Mouse (Mus musculus) CD4-positive, CD25-positive, alpha-beta regulatory T cell, adult 4 months (primary cell): ENCODE results near the gene Ifit1bl2. TPM values are rescaled to one million over a fixed set of nuclear protein-coding genes. Genes with fewer than 3 reads are reported as not detected.
A peak's percentile ranks its signal among the peaks of the same experiment; 100 is the strongest.
"Not testable (repeated sequence)": the region's sequence is repeated elsewhere in the genome, so short reads cannot be mapped to it uniquely, and the experiment has no call there.

Source experiments
- ATAC-seq: one replicate; pipeline ENCODE4 v1.8.0; 2017
- polyA plus RNA-seq, 2 experiments: library from polyadenylated mRNA; unstranded; fragments of 100-300 nt; shearing (Covaris generic); gene quantifications; one replicate each; pipeline ENCODE4 v1.2.1; 2017

The Ifit1bl2 gene
- polyA plus RNA-seq: 1 to 10 TPM; 1.8 to 2.1 TPM

- peak; percentile 98 for ATAC-seq
These were observed at the start of gene Ifit1bl2, which contains the start of gene Ifit1 for GRCm38 (mm10) chr19:34640623-34641022. Ifit1bl2 (minus strand) TSS chr19:34640743. Ifit1 (plus strand) TSS chr19:34640871.

GRCm38 (mm10) chr19:34685530-34685929, 45.0 kb upstream of the Ifit1bl2 start:
- ATAC-seq: no peak

GRCm38 (mm10) chr19:34684857-34685256, 44.3 kb upstream of the Ifit1bl2 start:
- no peak for ATAC-seq

DNA sequence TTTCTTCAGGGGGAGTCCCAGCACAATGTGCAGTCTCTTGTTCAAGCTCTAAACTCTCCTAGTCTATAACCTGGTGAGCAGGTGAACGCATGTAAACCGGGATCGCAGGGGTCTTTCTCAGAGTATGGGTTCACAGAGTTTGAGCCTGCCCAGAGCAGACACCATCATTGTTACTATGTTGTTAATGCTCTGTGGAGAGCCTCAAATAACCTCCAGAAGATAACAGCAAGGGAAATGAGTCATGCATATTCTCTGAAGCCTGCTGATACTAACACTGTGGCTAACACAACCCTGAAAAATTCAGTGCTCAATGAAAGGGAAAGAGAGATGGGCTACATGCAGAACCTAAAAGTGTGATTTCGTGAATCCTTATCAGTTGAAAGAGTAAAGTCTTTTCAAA, 37.9 kb upstream of the Ifit1bl2 start:
- ATAC-seq: no peak

DNA sequence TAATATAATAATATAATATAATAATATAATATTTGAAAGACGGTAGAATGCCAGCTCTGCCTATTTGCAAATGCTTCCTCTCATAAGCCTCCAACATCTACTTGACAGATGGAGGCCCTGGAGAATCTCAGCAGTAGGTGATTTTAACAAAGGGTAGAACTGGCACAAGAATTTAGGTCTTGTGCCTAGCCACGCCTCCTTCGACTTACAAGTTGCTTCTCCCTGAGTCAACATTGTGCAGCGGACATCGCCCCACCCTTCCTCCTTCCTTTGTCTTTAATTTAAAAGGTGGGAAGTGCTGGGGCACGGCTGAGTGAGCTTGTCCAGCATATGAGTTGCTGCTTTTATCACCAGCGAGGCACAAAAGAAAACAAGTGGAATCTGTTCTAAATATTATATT, 32.9 kb upstream of the Ifit1bl2 start:
- no peak for ATAC-seq

- ATAC-seq: peak; percentile 60
These were observed 25.6 kb upstream of the Ifit1bl2 start for GRCm38 (mm10) chr19:34666127-34666526.

GRCm38 (mm10) chr19:34662740-34663139, 22.2 kb upstream of the Ifit1bl2 start:
- ATAC-seq: no peak

DNA sequence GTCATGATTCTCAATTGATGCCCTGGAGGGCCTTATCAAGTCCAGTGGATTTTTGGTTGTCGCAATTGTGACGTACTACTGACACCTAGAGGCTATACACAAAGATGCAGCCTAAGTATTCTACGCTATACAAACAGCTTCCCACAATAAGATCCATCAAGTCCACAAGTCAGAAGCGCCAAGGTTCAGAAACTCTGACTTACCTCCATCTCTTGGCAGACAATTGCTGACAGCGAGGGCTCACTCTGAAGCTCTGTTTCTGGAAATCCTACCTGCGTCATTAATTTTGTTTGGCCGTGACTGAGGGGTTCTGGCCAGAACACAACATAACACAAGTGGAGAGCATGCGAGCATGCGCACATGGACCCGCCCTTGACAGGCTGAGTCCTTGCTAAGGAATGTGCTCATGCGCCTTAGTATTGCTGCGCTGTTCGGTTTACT, 21.5 kb upstream of the Ifit1bl2 start:
- peak; percentile 94 for ATAC-seq

DNA sequence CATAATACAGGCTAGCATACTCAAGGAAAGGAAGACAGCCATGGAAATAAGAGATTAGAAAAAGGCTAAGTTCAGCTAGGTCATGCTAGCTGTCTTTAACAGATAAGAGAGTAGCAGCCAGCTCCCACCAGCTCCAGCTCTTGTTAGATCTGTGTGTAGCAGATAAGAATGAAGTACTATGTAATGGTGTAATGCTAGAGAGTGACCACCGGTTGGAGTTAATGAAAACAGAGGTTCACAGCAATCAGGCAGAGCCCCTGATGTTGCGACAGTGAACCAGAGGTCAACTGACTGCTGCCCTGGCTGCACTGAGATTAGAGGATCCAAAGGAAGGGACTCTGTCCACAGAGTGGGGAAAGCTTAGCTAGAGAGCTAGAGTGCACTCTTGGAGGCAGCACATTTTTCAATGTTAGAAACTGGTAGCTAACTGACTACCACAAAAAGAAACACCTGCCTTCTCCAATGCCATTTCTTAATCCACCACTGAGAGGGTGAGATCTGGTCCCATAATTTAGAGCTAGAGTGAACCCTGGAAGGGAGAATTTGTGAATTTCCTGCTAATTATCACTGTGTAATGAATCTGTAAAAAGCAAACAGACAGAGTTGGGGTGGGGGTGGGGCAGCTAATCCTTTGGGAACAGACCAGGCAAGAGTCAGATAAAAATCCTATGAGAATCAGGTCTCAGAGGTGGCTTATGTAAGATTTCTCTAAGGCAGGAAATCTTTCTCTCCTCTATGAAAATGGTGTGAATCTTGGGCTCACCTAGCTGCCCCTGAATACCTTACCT, 16.2 kb upstream of the Ifit1bl2 start:
- no peak for ATAC-seq

DNA sequence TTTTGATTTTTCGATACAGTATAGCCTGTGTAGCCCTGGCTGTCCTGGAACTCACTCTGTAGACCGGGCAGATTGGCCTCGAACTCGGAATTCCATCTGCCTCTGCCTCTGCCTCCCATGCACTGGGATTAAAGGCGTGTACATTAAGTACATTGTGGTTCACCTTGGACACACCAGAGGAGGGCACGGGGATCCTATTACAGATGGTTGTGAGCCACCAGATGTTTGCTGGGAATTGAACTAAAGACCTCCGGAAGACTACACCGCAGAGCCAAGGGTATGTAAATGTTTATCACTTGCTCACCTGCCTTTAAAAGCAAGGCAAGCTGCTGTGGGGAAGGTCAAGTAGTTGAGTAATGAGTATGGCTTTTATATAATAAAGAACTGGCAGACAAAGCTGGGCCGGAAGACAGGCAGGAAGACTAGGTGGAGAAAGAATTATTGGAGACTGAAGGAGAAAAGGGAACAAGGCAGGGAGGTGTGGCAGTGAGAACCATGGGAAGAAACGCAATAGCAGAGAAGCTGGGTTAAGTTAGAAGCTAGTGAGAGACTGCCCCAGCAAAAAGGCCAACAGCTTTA, 14.8 kb upstream of the Ifit1bl2 start:
- ATAC-seq: no peak

DNA sequence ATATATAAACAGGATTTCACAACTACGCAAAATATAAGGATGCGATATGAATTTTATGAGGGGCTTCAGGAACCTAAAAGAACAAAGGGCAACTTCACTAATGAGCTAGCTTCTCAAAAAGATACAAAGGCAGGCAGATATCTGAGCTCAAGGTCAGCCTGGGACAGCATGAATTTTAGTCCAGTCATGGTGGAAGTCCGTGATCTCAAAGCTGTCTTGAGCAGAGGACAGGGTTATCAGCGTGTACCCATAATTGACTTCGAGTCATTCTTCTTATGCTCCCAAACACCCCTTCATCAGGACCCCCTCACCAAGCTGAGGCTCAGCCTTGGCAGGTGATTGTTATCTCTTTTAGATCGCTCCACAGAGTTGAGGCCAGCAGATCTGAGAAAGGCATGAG, 10.5 kb upstream of the Ifit1bl2 start:
- no peak for ATAC-seq

GRCm38 (mm10) chr19:34650276-34650675, 9.7 kb upstream of the Ifit1bl2 start:
- ATAC-seq: peak; percentile 76

DNA sequence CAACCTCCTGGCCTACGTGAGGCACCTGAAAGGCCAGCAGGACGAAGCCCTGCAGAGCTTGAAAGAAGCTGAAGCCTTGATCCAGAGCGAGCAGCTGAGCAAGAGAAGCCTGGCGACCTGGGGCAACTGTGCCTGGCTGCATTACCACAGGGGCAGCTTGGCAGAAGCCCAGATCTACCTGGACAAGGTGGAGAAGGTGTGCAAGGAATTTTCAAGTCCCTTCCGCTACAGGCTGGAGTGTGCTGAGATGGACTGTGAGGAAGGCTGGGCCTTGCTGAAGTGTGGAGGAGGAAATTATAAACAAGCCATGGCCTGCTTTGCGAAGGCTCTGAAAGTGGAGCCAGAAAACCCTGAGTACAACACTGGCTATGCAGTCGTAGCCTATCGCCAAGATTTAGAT, 7.1 kb upstream of the Ifit1bl2 start:
- ATAC-seq: not testable (repeated sequence)

- ATAC-seq: no peak
These were observed 2.1 kb upstream of the Ifit1bl2 start for GRCm38 (mm10) chr19:34642616-34643015.

- ATAC-seq: peak; percentile 32
These were observed 3.5 kb downstream of the Ifit1bl2 start for GRCm38 (mm10) chr19:34636933-34637557.

- no peak for ATAC-seq
These were observed 7.1 kb downstream of the Ifit1bl2 start for GRCm38 (mm10) chr19:34633484-34633883.

DNA sequence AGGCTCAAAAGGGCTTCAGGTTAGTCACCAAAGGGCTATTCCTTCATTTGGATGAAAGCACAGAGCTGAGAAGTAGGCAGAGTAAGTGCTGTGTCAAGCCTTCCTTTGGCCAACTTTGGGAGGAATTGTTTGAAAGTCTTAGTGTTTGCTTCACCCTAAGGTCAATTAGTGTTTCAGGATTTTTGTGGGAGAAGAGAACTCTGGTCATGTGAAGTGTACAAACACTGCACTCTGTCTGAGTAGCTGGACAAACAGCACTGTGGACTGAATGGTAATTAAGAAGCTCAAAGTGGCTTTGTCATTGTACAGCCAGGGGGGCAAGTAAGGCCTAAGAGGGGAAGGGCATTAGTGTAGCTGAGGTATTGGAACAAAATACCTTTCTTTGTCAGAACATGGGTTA, 9.1 kb downstream of the Ifit1bl2 start:
- no peak for ATAC-seq

DNA sequence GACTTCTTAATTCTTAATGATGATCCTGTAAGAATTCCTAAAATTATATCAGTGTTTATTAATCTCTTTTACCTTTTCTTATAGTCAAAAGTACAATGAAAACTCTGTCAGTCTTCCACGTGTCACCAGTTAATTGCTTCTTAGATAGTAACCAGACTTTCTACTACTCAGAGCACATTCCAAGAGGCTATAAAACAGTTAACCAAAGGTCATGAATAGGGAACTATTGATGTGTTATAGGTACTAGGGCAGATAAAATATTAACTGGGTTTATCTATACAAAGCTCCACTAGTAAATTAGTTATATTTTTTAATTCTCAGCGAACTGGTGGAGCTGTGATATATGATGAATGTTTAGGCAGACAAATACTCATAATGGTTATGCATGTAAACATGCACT, 13.0 kb downstream of the Ifit1bl2 start:
- ATAC-seq: no peak

- ATAC-seq: peak; percentile 47
These were observed 15.9 kb downstream of the Ifit1bl2 start for GRCm38 (mm10) chr19:34624663-34625062.

DNA sequence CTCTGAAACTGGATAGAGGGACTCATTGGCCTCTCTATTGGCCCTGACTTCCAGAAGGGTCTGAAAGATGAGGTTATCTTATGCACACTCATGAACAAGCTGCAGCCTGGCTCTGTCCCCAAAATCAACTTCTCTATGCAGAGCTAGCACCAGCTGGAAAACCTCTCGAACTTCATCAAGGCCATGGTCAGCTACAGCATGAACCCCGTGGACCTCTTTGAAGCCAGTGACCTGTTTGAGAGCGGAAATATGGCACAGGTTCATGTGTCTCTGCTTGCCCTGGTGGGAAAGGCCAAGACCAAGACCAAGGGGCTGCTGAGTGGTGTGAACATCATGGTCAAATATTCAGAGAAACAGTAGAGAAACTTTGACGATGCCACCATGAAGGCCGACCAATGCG, 16.8 kb downstream of the Ifit1bl2 start:
- ATAC-seq: no peak

DNA sequence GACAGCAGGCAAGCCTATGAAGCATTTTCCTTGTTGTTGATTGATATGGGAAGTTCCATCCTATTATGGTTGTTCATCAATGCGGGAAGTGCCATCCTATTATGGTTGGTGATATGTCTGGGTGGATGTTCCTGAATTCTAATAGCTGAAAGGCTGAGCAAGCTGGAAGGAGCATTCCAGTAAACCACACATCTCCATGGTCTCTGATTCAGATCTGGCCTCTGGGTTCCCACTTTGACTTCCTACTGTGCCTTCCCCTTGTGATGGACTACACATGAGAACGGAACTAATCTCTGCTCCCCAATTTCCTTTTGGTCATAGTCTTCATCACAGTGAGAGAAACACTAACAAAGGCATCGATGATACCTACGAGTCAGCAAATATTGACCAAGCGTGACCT, 19.7 kb downstream of the Ifit1bl2 start:
- ATAC-seq: no peak

- peak; percentile 72 for ATAC-seq
These were observed 28.1 kb downstream of the Ifit1bl2 start for GRCm38 (mm10) chr19:34612243-34613001.

DNA sequence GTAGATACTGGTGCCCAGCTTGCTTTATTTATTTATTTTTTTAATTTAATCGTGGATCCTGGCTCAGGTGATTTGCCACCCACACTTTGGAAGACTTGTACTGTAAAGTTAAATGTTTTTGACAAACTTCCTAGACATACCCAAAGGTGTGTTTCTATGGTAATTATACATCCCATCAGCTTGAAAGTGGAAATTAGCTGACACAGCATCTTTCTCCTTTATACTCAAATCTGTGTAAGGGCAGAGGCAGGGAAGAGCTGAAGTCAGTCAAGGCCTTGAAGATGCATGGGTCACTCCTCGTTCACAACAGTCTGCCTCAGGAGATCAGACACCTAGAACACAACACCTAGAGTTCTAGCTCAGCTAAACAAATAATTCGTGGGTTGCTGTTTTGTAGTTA, 30.4 kb downstream of the Ifit1bl2 start:
- not testable (repeated sequence) for ATAC-seq
